Mouse (Mus musculus): ENCODE data around the gene Samd8.

Gene Samd8

GRCm38 (mm10) chr14:21742441-21742840, 7.9 kb upstream of the Samd8 start:
- in situ Hi-C loops (cut with MboI; ENCODE audit: unreplicated experiment in 2 of 2) = loop anchor here in 1 of 2 experiments (5.0 to 10.0 kb wide), 2 partner anchors 112 to 605 kb away; no protein-coding TSS in a partner anchor

- in situ Hi-C loops (cut with MboI; ENCODE audit: unreplicated experiment in 2 of 2) = loop anchor here in 1 of 2 experiments (5.0 to 10.0 kb wide), 2 partner anchors 111 to 607 kb away; no protein-coding TSS in a partner anchor
Observed at GRCm38 (mm10) chr14:21744169-21744568, 6.2 kb upstream of the Samd8 start.

GRCm38 (mm10) chr14:21745149-21745548, 5.2 kb upstream of the Samd8 start:
- in situ Hi-C loops (cut with MboI; ENCODE audit: unreplicated experiment in 2 of 2) = loop anchor here in 1 of 2 experiments (10.0 kb wide), 1 partner anchor 110 kb away; no protein-coding TSS in a partner anchor

- in situ Hi-C loops (cut with MboI; ENCODE audit: unreplicated experiment in 2 of 2) = loop anchor here in 1 of 2 experiments (10.0 kb wide), 1 partner anchor 109 kb away; no protein-coding TSS in a partner anchor
Observed at GRCm38 (mm10) chr14:21746251-21746650, 4.1 kb upstream of the Samd8 start.

GRCm38 (mm10) chr14:21746846-21747245, 3.5 kb upstream of the Samd8 start:
- in situ Hi-C loops (cut with MboI; ENCODE audit: unreplicated experiment in 2 of 2) = loop anchor here in 1 of 2 experiments (10.0 kb wide), 1 partner anchor 108 kb away; no protein-coding TSS in a partner anchor

- in situ Hi-C loops (cut with MboI; ENCODE audit: unreplicated experiment in 2 of 2) = loop anchor here in 1 of 2 experiments (10.0 kb wide), 1 partner anchor 107 kb away; no protein-coding TSS in a partner anchor
Observed at GRCm38 (mm10) chr14:21747436-21748141, 2.7 kb upstream of the Samd8 start.

GRCm38 (mm10) chr14:21748142-21748870, 2.0 kb upstream of the Samd8 start:
- in situ Hi-C loops (cut with MboI; ENCODE audit: unreplicated experiment in 2 of 2) = loop anchor here in 1 of 2 experiments (10.0 kb wide), 1 partner anchor 106 kb away; no protein-coding TSS in a partner anchor

- in situ Hi-C loops (cut with MboI; ENCODE audit: unreplicated experiment in 2 of 2) = loop anchor here in 1 of 2 experiments (5.0 to 10.0 kb wide), 2 partner anchors 76 to 946 kb away; partner anchors contain the start of gene Vdac2
Observed at GRCm38 (mm10) chr14:21750881-21751542, 681 bp downstream of the Samd8 start, which contains the start of gene Dusp13. Dusp13 (minus strand) TSS chr14:21751181.

- in situ Hi-C loops (cut with MboI; ENCODE audit: unreplicated experiment in 2 of 2) = loop anchor here in 1 of 2 experiments (5.0 to 10.0 kb wide), 2 partner anchors 75 to 948 kb away; partner anchors contain the start of gene Vdac2
Observed at GRCm38 (mm10) chr14:21752411-21752810, 2.1 kb downstream of the Samd8 start.

- in situ Hi-C loops (cut with MboI; ENCODE audit: unreplicated experiment in 2 of 2) = loop anchor here in 1 of 2 experiments (5.0 to 10.0 kb wide), 2 partner anchors 74 to 949 kb away; partner anchors contain the start of gene Vdac2
Observed at GRCm38 (mm10) chr14:21753367-21753766, 3.0 kb downstream of the Samd8 start.

- in situ Hi-C loops (cut with MboI; ENCODE audit: unreplicated experiment in 2 of 2) = no loop called here
Observed at GRCm38 (mm10) chr14:21761560-21761959, 11.2 kb downstream of the Samd8 start.

GRCm38 (mm10) chr14:21763736-21764135, 13.4 kb downstream of the Samd8 start:
- in situ Hi-C loops (cut with MboI; ENCODE audit: unreplicated experiment in 2 of 2) = no loop called here

- in situ Hi-C loops (cut with MboI; ENCODE audit: unreplicated experiment in 2 of 2) = no loop called here
Observed at GRCm38 (mm10) chr14:21764646-21765045, 14.3 kb downstream of the Samd8 start.

- in situ Hi-C loops (cut with MboI; ENCODE audit: unreplicated experiment in 2 of 2) = no loop called here
Observed at GRCm38 (mm10) chr14:21765754-21766397, 15.5 kb downstream of the Samd8 start.

GRCm38 (mm10) chr14:21766398-21766958, 16.1 kb downstream of the Samd8 start:
- in situ Hi-C loops (cut with MboI; ENCODE audit: unreplicated experiment in 2 of 2) = no loop called here

GRCm38 (mm10) chr14:21772506-21773281, 22.4 kb downstream of the Samd8 start:
- in situ Hi-C loops (cut with MboI; ENCODE audit: unreplicated experiment in 2 of 2) = no loop called here

- in situ Hi-C loops (cut with MboI; ENCODE audit: unreplicated experiment in 2 of 2) = no loop called here
Observed at GRCm38 (mm10) chr14:21773946-21774345, 23.6 kb downstream of the Samd8 start.

GRCm38 (mm10) chr14:21776201-21776600, 25.9 kb downstream of the Samd8 start:
- in situ Hi-C loops (cut with MboI; ENCODE audit: unreplicated experiment in 2 of 2) = no loop called here

GRCm38 (mm10) chr14:21786500-21786899, 36.2 kb downstream of the Samd8 start:
- in situ Hi-C loops (cut with MboI; ENCODE audit: unreplicated experiment in 2 of 2) = no loop called here

All from v-Abl transformed pro-B cells (cell line).